Mouse (Mus musculus): ENCODE data around the gene Emc8. TPM values are rescaled to one million over a fixed set of nuclear protein-coding genes. Genes with fewer than 3 reads are reported as not detected.
A peak's percentile ranks its signal among the peaks of the same experiment; 100 is the strongest.

Emc8 gene
- total and polyA plus RNA-seq, 2 experiments from 2014 or later: 43.2 to 91.6 TPM

DNA sequence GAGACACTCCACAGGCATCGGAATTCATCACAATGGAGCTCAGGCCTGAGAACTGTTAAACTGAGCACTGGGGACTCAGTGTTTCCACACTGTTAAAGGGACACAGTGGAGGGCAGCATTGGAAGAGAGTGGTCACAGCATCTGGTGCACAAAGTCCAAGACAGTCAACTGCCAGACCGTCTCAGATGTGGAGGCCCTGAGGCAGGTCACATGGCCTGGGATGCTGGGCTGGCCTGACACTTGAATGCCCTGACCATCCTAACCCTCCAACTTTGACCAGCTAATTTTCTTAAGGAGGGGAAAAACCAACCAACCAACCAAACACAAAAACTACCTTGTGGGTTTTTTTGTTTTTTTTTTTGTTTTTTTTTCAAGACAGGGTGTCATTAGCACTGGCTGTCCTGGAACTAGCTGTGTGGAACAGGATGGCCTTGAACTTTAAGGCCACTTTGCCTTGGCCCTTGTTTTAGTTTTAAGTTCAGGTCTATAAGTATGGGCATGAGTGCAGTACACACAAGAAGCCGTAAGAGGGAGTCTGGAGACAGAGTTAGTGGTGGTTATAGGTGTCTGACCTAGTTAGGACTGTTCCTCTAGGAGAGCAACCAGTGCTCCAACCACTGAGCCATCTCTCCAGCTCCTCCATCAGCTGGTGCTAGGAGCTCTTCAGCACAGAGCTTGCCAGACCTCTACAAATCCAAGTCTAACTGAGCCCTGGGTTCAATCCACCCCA lies 2.5 kb downstream of the Emc8 start:
- Histone ChIP-seq H3K36me3 (ENCODE audit: insufficient read depth, low read length) (peaks cover 11% of the 10 kb centered on the region), H3K27ac (ENCODE audit: low read depth, low read length) (no peak overlapping the region), H3K27me3 (ENCODE audit: insufficient read depth, low read length) (no peaks in the 10 kb centered on the region), H3K4me1 (ENCODE audit: insufficient read depth, low read length) (peaks cover 21% of the 10 kb centered on the region), H3K4me3 (ENCODE audit: low read depth, low read length) (peak overlapping the region; percentile 97; the same call in 1 of the 2 replicates), H3K9me3 (ENCODE audit: low read length) (no peaks in the 10 kb centered on the region), H3K9ac (replicated peaks; ENCODE audit: low read length, poor library complexity, severe bottlenecking) (0 out of 2 replicates have a peak overlapping the region, but pooled peaks have one; percentile 87), H3K4me2 (ENCODE audit: low read depth, low read length, poor library complexity, severe bottlenecking) (peak overlapping the region; percentile 78)
- WGBS: 72% methylated on average over 3 of the region's 3 CpGs
- TF ChIP-seq CTCF (IDR thresholded peaks at IDR 0.05): peak; percentile 50
- ATAC-seq (ENCODE audit: low FRiP score) (no peak), DNase-seq (ENCODE audit: low spot score) (no peak)

DNA sequence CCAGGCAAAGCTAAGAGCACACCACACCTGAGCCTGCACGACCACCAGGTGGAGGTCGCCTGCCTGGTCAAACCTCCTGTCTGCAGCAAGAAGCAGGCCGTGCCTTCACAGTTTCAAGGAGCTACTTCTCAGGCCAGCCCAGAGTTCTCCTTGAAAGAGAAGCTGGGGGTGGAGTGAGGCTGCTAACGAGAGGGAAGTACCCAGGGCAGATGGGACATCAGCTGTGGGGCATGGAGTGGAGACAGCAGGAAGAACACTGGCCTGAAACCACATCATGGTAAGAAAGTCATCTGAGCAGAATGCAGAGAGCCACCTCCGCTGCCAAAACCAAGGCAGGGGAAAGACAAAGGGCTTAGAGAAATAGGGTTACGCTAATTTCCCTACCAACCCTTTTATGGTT lies 3.8 kb downstream of the Emc8 start:
- Histone ChIP-seq H3K27ac (ENCODE audit: low read depth, low read length) (no peak overlapping the region), H3K36me3 (ENCODE audit: insufficient read depth, low read length) (peaks cover 4% of the 10 kb centered on the region; the same call in 1 of the 2 replicates), H3K4me2 (ENCODE audit: low read depth, low read length, poor library complexity, severe bottlenecking) (no peak overlapping the region), H3K4me3 (ENCODE audit: low read depth, low read length) (no peak overlapping the region), H3K27me3 (ENCODE audit: insufficient read depth, low read length) (no peaks in the 10 kb centered on the region), H3K4me1 (ENCODE audit: insufficient read depth, low read length) (peaks cover 21% of the 10 kb centered on the region), H3K9ac (replicated peaks; ENCODE audit: low read length, poor library complexity, severe bottlenecking) (no peak overlapping the region), H3K9me3 (ENCODE audit: low read length) (no peaks in the 10 kb centered on the region)
- ATAC-seq (ENCODE audit: low FRiP score) (no peak), DNase-seq (ENCODE audit: low spot score) (no peak)
- 76% methylated on average over 6 of the region's 6 CpGs for WGBS
- TF ChIP-seq CTCF (IDR thresholded peaks at IDR 0.05): peak; percentile 8; the same call in 1 of the 2 replicates

DNA sequence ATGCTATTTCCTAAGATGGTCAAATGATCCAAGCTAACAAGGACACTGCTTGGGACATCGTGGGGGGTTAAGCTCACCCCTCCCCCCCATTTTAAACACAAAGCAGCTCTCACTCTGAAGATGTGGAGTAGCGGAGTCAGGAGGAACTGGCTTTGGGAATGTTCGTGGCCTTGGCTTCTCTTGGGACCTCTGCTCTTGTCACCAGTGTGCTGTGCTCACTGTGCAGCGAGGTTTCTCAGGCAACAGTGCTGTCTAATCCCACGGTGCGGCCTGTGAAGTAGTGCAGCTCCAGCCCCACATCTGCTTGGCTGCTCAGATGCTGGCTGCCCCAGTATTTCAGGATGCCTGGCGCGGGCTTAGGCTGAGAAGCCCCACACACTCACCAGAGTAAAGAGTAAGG lies 11.0 kb downstream of the Emc8 start:
- Histone ChIP-seq H3K9ac (replicated peaks; ENCODE audit: low read length, poor library complexity, severe bottlenecking) (no peak overlapping the region), H3K4me2 (ENCODE audit: low read depth, low read length, poor library complexity, severe bottlenecking) (no peak overlapping the region), H3K27me3 (ENCODE audit: insufficient read depth, low read length) (no peaks in the 10 kb centered on the region), H3K4me1 (ENCODE audit: insufficient read depth, low read length) (no peaks in the 10 kb centered on the region), H3K27ac (ENCODE audit: low read depth, low read length) (no peak overlapping the region; the same call in 1 of the 2 replicates), H3K4me3 (ENCODE audit: low read depth, low read length) (no peak overlapping the region), H3K9me3 (ENCODE audit: low read length) (no peaks in the 10 kb centered on the region), H3K36me3 (ENCODE audit: insufficient read depth, low read length) (peaks cover 44% of the 10 kb centered on the region)
- 71% methylated on average over 8 of the region's 8 CpGs for WGBS
- ATAC-seq (ENCODE audit: low FRiP score): peak; percentile 50; the same call in 1 of the 2 replicates
- TF ChIP-seq CTCF (IDR thresholded peaks at IDR 0.05): no peak
- peak; percentile 55 for DNase-seq (ENCODE audit: low spot score)

DNA sequence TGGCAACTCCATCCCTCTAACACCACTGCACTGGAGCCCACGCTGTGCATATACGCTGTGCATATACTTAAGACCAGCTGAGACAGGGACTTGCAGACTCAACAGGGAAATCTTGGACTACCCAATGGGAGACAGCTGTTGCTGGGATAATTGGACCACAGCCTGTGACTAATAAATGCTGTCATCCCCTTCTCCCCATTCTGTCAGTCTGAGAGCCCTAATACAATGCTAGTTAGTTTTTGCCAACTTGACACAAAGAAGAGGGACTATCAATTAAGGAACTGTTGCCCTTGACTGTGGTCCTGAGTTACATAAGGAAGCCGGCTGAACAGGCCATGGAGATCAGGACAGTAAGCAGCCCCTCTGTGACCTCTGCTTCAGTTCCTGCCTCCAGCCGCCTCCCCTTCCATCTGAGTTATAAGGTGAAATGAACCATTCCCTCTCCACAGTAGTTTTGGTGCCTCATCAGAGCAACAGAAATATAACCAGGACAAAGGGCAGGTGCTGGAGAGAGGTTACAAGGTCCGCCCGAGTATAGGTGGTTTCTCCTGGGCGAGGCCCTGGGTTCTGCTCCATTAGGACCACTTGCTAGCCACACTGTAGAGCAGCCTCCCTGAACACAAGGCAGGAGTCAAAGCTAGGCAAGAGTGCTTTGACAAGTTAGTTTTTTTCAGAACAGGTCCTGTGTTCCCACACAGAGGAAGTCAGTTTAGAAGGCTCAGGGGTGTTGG lies 11.9 kb downstream of the Emc8 start:
- Histone ChIP-seq H3K4me1 (ENCODE audit: insufficient read depth, low read length) (no peaks in the 10 kb centered on the region), H3K9me3 (ENCODE audit: low read length) (no peaks in the 10 kb centered on the region), H3K9ac (replicated peaks; ENCODE audit: low read length, poor library complexity, severe bottlenecking) (no peak overlapping the region), H3K36me3 (ENCODE audit: insufficient read depth, low read length) (peaks cover 44% of the 10 kb centered on the region), H3K4me3 (ENCODE audit: low read depth, low read length) (no peak overlapping the region), H3K27me3 (ENCODE audit: insufficient read depth, low read length) (no peaks in the 10 kb centered on the region), H3K27ac (ENCODE audit: low read depth, low read length) (peak overlapping the region; percentile 26; the same call in 1 of the 2 replicates), H3K4me2 (ENCODE audit: low read depth, low read length, poor library complexity, severe bottlenecking) (no peak overlapping the region)
- WGBS: 78% methylated on average over 7 of the region's 7 CpGs
- DNase-seq (ENCODE audit: low spot score) (no peak), ATAC-seq (ENCODE audit: low FRiP score) (no peak)
- no peak for TF ChIP-seq CTCF (IDR thresholded peaks at IDR 0.05)

DNA sequence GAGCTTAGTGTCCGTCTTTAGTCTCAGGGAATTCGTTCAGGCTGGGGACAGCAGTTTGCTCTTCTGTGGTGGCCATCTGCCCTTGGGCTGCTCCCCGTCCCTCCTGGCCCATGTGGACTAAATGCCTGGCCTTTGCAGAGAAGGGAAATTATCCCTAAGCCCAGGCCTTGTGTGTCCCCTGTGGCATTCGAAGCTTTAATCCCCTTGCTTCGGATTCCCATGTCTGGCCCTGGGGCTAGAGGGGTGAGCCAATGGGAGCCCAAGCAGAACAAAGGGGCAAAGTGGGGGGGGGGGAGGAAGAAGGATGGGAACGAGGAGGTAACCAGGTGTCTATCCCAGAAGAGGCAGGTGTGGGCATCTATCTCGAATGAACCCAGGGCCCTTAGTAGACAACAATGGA lies 20.8 kb downstream of the Emc8 start, which contains the start of gene 1190005I06Rik:
TSS of gene 1190005I06Rik (minus strand) at position 101 of the 400 bp plus-strand sequence.
- Histone ChIP-seq H3K9ac (replicated peaks; ENCODE audit: low read length, poor library complexity, severe bottlenecking) (no peak within 1 kb of the TSS), H3K4me3 (ENCODE audit: low read depth, low read length) (no peak within 1 kb of the TSS), H3K27ac (ENCODE audit: low read depth, low read length) (no peak within 1 kb of the TSS), H3K36me3 (ENCODE audit: insufficient read depth, low read length) (0 out of 2 replicates have a peak, but pooled peaks cover 2% of the 10 kb centered on the region), H3K4me2 (ENCODE audit: low read depth, low read length, poor library complexity, severe bottlenecking) (no peak within 1 kb of the TSS), H3K9me3 (ENCODE audit: low read length) (no peaks in the 10 kb centered on the region), H3K4me1 (ENCODE audit: insufficient read depth, low read length) (no peaks in the 10 kb centered on the region), H3K27me3 (ENCODE audit: insufficient read depth, low read length) (no peaks in the 10 kb centered on the region)
- no peak for TF ChIP-seq CTCF (IDR thresholded peaks at IDR 0.05)
- ATAC-seq (ENCODE audit: low FRiP score) (no peak), DNase-seq (ENCODE audit: low spot score) (no peak)
- WGBS: 23% methylated on average over 7 of the region's 7 CpGs

DNA sequence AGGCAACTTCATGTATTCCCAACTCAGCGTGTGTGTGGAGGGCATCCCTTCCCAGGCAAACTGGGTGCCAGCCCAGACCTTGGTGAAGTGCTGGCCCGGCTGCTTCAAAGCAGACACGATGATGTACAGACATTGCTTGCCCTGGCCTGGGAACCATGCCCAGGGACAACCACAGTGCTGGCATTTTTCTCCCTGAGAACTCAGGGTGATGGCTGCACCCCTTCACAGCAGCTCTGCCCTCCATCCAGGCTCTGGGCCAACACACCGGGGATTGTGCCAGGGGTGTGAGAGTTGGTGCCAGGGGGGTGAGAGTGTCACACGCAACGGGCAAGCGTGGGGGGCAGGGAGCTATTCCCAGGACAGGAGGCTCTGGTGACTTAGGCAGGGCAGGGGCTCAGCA lies 23.7 kb downstream of the Emc8 start:
- no peaks in the 10 kb centered on the region for H3K4me1 ChIP-seq (ENCODE audit: insufficient read depth, low read length)
- H3K9me3 ChIP-seq (ENCODE audit: low read length): no peaks in the 10 kb centered on the region
- no peak overlapping the region for H3K9ac ChIP-seq (replicated peaks; ENCODE audit: low read length, poor library complexity, severe bottlenecking)
- no peak for TF ChIP-seq CTCF (IDR thresholded peaks at IDR 0.05)
- peak; percentile 88 for DNase-seq (ENCODE audit: low spot score)
- H3K27me3 ChIP-seq (ENCODE audit: insufficient read depth, low read length): no peaks in the 10 kb centered on the region
- H3K27ac ChIP-seq (ENCODE audit: low read depth, low read length): 0 out of 2 replicates have a peak overlapping the region, but pooled peaks have one; percentile 2
- H3K4me3 ChIP-seq (ENCODE audit: low read depth, low read length): no peak overlapping the region
- H3K36me3 ChIP-seq (ENCODE audit: insufficient read depth, low read length): no peaks in the 10 kb centered on the region
- no peak overlapping the region for H3K4me2 ChIP-seq (ENCODE audit: low read depth, low read length, poor library complexity, severe bottlenecking)
- ATAC-seq (ENCODE audit: low FRiP score): peak; percentile 83
- WGBS: 73% methylated on average over 7 of the region's 7 CpGs
